Mouse (Mus musculus) layer of hippocampus, postnatal 10 days (tissue): ENCODE measurements at regions not wholly inside any gene's neighbourhood (a gene's known extent, or its start where the extent isn't known, plus 50 kb on each side); places are given as distances from the start of the nearest gene placed in this dataset.
"Not testable (repeated sequence)": the region's sequence is repeated elsewhere in the genome, so short reads cannot be mapped to it uniquely, and the experiment has no call there.

Experiments
- DNase-seq, 2 experiments: peaks; one replicate each; pipeline ENCODE4 v3.0.0; 2021; ENCODE audit warnings: low spot score in 2 of 2

DNA sequence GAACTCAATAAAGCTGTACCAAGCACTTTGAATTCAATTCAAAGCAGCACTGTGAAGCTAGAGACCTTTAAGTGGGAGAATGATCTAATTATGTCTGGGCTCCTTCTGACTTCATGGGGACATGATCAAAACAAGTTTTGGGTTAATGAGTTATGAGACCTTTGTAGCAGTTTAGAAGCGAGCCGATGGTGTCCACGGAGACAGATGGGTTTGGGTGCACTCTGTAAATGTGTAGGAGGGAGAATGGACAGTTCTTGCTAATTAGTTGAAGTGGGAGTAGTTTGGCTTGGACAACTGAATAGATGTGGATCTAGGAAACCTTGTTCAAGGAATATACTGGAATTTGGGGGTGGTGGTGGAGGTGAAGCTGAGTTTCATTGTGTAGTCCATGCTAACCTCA, 186.3 kb upstream of the Cldn34b3 start:
- no peak for DNase-seq

DNA sequence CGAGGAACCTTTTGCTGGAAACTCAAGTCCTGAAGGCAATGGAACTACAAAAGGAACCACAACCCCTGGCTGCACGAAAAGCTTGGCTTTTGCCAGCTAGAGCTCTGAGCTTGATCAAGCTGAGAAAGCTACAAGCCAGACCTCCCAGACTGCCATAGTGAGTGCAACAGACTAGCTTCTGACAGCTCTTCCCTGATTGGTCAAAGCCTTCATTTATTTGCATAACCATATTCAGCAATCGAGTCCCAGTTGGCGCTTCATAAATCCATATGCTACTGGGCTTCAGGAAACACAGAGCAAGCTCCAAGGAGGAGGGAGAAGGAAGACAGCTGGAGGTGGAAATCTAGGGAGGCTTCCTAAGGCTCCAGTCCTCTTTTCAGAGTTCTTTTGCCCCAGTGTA, 181.4 kb upstream of the Cldn34b3 start:
- no peak for DNase-seq

DNA sequence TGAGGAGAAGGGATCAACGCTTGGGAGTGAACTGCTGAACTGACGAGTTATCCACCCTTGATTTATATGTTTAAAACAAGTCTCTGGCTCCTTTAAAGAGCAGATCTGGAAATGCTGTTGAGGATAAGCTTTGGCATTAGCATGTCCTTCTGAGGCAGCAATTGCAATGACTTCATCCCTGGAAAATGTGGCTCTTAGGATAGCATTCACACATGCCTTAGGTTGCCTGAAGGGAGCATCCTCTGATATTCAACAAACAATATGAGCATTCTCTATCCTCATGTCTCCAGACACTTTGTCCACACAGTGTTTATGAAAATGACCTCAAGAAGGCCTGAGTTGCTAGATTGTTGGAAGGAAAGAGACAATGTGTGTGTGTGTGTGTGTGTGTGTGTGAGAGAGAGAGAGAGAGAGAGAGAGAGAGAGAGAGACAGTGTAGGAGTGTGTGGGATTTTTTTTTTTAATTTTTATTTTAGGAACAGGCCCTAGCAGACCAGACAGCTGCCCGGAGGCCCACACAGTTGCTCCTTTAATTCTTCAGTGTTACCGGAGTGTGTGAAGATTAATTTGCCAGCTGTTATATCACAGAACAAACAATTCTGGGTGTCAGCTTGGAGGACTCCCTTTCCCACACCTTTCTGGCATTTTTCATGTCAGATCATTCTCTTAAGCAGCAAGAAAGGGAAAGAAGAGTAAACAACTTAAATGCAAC, 153.2 kb upstream of the Cldn34b3 start:
- no peak for DNase-seq

DNA sequence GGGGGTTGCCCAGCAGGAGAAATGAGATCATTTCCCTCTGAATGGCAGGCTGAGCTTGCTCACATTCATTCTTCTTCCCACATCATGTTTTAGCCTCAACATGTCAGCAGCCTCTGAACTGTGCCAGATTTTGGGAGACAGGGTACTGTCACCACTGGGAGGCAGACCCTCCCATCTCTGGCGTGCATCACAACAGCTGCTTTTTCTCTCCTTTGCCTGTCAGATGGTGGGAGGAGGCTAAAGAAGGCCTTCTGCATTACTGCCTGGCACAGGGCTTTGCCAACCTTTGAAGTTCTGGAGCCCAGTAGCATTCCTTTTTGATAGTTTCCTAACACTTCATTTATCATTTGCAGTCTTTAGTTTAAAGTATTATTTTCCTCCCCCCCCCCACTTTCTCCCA, 148.0 kb upstream of the Cldn34b3 start:
- DNase-seq = peak in 1 of 2 experiments; percentile 3

DNA sequence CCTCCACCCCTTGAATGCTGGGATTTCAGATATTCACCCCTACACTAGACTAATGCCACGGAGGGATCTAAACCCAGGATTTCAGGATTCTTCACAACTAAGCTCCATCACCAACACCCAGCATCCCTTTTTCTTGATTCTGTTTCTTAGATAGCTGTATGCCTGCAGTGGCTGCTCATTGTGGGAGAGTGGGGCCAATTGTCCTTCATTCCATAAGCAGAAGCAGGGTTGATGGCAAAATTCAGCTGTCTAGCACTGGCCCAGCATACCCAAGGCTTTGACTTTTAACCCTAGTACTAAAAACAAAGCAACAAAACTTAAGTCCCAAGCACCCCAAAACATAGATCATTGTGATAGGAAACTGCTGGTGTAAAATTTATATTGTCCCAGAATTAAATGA, 147.5 kb upstream of the Cldn34b3 start:
- DNase-seq = no peak

DNA sequence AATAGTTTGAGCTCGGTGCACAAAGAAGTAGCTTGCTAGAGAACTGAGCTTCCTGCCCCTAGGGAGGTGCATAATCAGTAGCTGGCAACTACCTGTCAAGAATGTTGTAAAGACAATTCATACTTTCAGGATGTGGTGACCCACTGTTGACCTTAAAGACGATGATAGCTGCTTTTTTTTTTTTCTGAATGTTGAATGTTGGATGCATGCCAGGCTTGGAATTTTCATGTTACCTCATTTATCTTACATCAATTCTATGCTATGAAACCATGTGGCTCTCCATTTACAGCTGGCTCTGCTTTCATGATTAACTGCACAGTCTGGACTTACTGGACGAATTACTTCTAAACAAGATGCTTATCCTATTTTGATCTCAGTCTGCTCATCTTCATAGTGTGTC, 143.2 kb upstream of the Cldn34b3 start:
- DNase-seq = no peak

DNA sequence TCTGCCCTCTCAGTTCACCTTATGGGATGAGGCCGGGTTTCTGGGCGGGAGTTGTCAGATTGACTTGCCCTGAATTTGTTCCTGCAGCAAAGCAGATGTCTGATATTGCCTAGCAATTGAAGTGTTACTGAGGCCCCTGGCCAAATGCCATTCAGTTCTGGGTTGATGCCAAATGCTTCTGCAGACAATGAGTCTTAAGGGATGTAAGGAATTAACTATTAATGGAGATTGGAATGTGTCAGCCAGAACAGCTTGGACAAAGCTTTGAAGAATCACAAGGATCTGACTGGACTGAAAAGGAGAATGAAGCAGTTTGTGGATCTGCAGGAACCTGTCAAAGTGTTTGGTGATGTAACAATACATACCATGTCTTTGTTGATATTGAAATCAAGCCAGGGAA, 140.7 kb upstream of the Cldn34b3 start:
- peak in 1 of 2 experiments; percentile 3 for DNase-seq

DNA sequence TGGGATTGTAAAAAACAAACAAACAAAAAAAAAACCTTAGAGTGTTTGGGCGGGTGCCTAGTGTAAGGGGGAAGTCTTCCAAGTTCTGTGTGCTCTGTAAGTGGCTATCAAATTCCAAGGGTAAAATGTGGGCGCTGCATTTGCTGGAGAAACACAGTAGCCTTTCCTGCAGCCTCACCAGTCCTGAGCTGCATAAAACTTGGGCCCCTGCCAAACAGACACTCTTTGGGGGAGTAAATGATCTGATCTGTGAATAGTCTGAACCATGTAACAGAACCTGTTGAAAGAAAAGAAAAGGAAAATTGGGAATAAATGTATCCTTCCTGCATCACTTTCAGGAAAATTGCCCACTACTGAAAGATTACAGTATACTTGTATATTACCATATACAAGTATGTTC, 126.4 kb upstream of the Cldn34b3 start:
- no peak for DNase-seq

DNA sequence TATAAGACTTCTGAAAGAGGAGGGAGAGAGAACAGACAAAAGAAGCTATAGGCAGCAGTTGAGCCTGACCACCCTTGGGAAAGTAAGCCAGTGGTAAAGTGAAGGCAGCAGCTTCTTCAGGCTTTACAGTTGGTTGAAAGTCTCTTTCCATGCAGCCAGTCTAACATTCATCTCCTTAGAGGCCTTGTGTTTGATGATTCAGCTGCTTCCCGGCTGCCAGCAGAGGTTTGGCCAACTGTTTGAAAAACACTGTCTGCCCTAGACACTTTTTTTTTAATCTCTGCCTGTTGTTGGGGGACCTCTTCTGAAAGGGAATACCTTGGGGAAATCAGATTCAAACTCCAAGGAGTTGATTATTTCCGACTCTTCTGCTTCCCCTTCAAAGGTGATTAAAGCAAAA, 123.1 kb upstream of the Cldn34b3 start:
- no peak for DNase-seq

DNA sequence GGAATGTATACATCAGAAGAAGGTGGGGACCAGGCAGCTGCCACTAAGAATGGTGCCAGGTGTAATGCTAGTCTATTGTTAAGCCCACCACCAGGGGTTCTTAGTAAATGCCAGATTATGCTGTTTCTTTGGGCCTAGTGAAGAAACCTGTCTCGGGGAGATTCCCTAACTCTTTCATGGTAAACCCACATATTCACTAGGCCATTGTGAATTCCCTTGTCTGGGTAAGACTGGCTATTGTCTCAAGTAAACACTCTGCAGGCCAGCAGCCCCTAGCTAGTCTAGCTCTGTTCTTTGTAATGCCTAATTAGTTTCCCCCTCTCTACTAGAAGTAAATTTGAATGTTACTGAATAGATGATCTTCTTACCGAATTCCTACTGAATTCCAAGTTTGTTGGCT, 89.3 kb upstream of the Cldn34b3 start:
- DNase-seq = not testable (repeated sequence)

DNA sequence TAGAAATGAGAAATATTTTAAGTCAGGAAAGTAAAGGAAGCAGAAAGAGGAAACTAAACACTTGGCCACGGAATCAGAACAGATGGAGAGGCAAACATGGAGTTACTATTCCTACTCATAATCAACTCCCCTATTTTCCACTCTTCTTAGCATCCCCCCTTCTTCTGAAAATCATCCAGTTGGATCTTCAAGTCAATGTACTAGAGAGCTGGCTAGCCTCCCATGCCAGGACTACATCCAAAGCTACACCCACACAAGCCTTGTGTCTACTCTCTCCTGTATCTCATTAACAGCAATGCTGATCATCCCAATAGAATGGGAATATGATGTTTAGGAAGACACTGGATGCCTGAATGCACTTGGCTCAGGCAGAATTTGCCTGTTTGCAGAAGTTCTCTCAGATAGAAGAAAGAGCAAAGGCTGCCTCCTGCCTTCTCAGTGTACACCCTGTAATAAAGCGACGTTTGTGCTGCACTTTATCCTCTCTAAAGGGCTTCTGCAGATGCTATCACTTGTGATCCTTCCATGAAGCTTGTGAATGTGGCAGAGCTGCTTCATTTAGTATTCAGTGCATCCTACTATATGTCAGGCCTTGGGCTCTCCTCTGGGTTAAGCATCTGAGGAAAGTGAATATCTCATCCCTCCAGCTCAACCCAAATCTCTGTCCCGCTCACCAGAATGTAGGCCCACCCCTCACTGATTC, 82.5 kb upstream of the Cldn34b3 start:
- DNase-seq = peak; percentile 13 to 33

DNA sequence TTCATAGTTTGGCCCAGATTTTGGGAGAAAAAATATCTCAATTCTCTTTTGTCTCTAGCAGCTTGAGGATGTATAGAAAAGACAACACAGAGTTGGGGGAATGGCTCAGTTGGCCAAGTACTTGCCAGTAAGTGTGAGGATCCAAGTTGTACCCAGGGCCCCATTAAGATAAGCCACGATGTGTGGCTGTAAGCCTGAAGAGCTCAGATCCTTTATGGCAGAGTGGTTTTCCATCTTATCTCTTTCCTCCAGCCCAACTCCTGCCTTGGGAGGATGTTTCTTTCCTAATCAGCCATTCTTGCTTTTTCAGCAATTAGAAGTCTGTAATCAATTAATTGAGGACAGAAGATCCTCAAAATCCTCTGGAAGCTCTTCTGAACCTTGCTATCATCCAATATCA, 63.5 kb upstream of the Cldn34b3 start:
- no peak for DNase-seq

DNA sequence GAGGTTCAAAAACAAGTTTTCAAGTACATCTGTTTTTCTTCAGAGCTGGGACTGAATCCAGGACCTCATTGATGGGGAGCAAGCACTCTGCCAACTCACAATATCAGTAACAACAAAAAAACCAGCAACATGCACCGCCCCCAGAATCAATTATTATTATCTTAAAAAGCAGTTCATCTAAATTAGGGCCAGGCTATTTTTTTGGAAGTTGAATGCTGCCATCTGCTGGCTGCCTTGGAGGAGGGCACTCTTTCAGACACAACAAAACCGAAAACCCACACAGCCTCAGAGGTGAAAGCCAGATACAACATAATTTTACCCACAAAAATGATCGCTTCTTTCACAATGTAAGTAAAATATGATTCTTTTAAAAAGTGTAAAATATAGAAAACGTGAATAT, 62.7 kb upstream of the Cldn34b3 start:
- peak; percentile 34 to 63 for DNase-seq
